Mouse (Mus musculus) forebrain, embryonic 14.5 days (tissue): ENCODE measurements around the gene Tifab. TPM values are rescaled to one million over a fixed set of nuclear protein-coding genes. Genes with fewer than 3 reads are reported as not detected.

Source experiments
- ATAC-seq: fragments of 200-750 bp; cut with Nextera tagmentation; 2 replicates; pipeline ENCODE4 v1.8.0; 2017; ENCODE audit warnings: mild to moderate bottlenecking, moderate library complexity
- DNase-seq: peaks from one replicate; pipeline ENCODE4 v3.0.0-alpha.2; 2015; ENCODE audit warnings: low spot score
- H3K27ac ChIP-seq: fragments of 300-500 bp; sonication (generic); 2 replicates; pipeline ENCODE4 v1.5.1; 2014; ENCODE audit warnings: low read depth, mild to moderate bottlenecking, control low read depth, low read length, moderate library complexity
- H3K27me3 ChIP-seq: fragments of 300-500 bp; sonication (generic); replicated peaks from 2 replicates; pipeline ENCODE4 v1.6.1; 2014; ENCODE audit warnings: low read length, control low read depth, mixed read lengths; ENCODE audit not compliant: control insufficient read depth, insufficient read depth
- H3K36me3 ChIP-seq: fragments of 300-500 bp; sonication (generic); 2 replicates; pipeline ENCODE4 v1.6.1; 2014; ENCODE audit warnings: low read length, control low read depth; ENCODE audit not compliant: control insufficient read depth, insufficient read depth
- H3K4me1 ChIP-seq: fragments of 300-500 bp; sonication (generic); 2 replicates; pipeline ENCODE4 v1.6.1; 2014; ENCODE audit warnings: antibody characterized with exemption, low read length, control low read depth; ENCODE audit not compliant: control insufficient read depth, insufficient read depth
- H3K4me2 ChIP-seq: fragments of 300-500 bp; sonication (generic); 2 replicates; pipeline ENCODE4 v1.6.1; 2014; ENCODE audit warnings: mild to moderate bottlenecking, control low read depth, low read length
- H3K4me3 ChIP-seq: fragments of 300-500 bp; sonication (generic); 2 replicates; pipeline ENCODE4 v1.5.1; 2014; ENCODE audit warnings: low read depth, low read length, control low read depth
- H3K9ac ChIP-seq: fragments of 300-500 bp; sonication (generic); 2 replicates; pipeline ENCODE4 v1.6.1; 2014; ENCODE audit warnings: mild to moderate bottlenecking, low read length, control low read depth, moderate library complexity
- H3K9me3 ChIP-seq: fragments of 300-500 bp; sonication (generic); replicated peaks from 2 replicates; pipeline ENCODE4 v1.6.1; 2016; ENCODE audit warnings: low read length, control low read depth, mixed read lengths; ENCODE audit not compliant: control insufficient read depth
- WGBS: fragments of 180-500 bp; shearing (Covaris S2); extraction: QIAGEN DNeasy Blood & Tissue Kit; methylation state at CpG from one replicate; pipeline ENCODE4 v1.1.7; 2014; 5-methylcytosine and 5-hydroxymethylcytosine counted together
- polyA plus RNA-seq: library from polyadenylated mRNA; unstranded; fragments of >200 nt; fragmentation: Nextera tagmentation; extraction: Ambion mirVana; gene quantifications from 2 replicates; pipeline ENCODE4 v1.2.1, GENCODE M21; 2014

The Tifab gene
- polyA plus RNA-seq, 1 experiment from 2014 or later, result 0.58 TPM

- H3K4me1 ChIP-seq, result peaks cover 12% of the 10 kb centered on the region
- H3K27me3 ChIP-seq, result no peaks in the 10 kb centered on the region
- H3K4me2 ChIP-seq, result peak within 1 kb of the TSS; percentile 88
- peak within 1 kb of the TSS; percentile 85 for H3K27ac ChIP-seq
- H3K9me3 ChIP-seq, result no peaks in the 10 kb centered on the region
- 74% methylated on average over 2 of the region's 2 CpGs for WGBS
- peaks cover 5% of the 10 kb centered on the region; the same call in 1 of the 2 replicates for H3K36me3 ChIP-seq
- ATAC-seq (no peak), DNase-seq (no peak)
- H3K9ac ChIP-seq, result peak within 1 kb of the TSS; percentile 95
- peak within 1 kb of the TSS; percentile 96 for H3K4me3 ChIP-seq
Measured at GRCm38 (mm10) chr13:56136200-56136599, 42.5 kb downstream of the Tifab start, which contains the start of gene H2afy. Gene H2afy (minus strand): TSS chr13:56136361.

- H3K9ac ChIP-seq, result peak overlapping the region; percentile 95
- peak overlapping the region; percentile 85 for H3K27ac ChIP-seq
- H3K4me3 ChIP-seq, result peak overlapping the region; percentile 96
- no peaks in the 10 kb centered on the region for H3K27me3 ChIP-seq
- H3K4me1 ChIP-seq, result peaks cover 12% of the 10 kb centered on the region
- peak; percentile 89 for ATAC-seq
- 1% methylated on average over 57 of the region's 89 CpGs for WGBS
- H3K9me3 ChIP-seq, result no peaks in the 10 kb centered on the region
- peak; percentile 86 for DNase-seq
- peaks cover 9% of the 10 kb centered on the region; the same call in 1 of the 2 replicates for H3K36me3 ChIP-seq
- peak overlapping the region; percentile 88 for H3K4me2 ChIP-seq
Measured at GRCm38 (mm10) chr13:56135231-56136052, 43.2 kb downstream of the Tifab start.

DNA sequence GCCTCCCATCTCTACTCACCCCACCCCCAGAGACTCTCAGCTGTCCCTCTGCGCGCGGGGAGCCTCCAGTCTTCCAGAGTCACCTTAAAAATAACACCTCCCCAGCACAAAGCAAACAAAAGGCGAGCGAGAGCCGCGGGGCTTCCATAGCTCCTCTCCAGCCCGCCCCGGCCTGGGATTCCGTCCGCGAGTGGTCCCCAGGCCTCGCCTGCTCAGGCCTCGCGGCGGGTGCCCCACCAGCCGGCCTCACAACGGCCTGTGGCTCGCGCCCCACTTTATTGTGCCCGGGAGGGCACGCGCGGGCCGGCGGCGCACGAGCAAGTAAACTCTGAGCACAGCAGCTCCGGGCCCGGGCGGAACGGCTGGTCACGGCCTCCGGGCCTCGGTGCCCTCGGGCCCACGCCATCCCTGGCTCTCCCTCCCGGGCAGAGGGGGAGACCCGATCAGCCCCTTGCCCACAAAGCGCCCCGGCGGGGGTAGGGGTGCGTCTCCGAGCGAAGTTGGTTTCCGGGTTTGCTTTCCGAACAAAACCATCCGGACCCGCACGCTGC is 44.0 kb downstream of the Tifab start:
- Histone ChIP-seq H3K36me3 (peaks cover 13% of the 10 kb centered on the region; the same call in 1 of the 2 replicates), H3K4me3 (peak overlapping the region; percentile 96), H3K9me3 (no peaks in the 10 kb centered on the region), H3K4me1 (peaks cover 12% of the 10 kb centered on the region), H3K9ac (peak overlapping the region; percentile 95), H3K27me3 (no peaks in the 10 kb centered on the region), H3K27ac (peak overlapping the region; percentile 85), H3K4me2 (peak overlapping the region; percentile 88)
- WGBS, result under 1% methylated on average over 49 of the region's 50 CpGs
- DNase-seq (peak; percentile 41), ATAC-seq (peak; percentile 63)

DNA sequence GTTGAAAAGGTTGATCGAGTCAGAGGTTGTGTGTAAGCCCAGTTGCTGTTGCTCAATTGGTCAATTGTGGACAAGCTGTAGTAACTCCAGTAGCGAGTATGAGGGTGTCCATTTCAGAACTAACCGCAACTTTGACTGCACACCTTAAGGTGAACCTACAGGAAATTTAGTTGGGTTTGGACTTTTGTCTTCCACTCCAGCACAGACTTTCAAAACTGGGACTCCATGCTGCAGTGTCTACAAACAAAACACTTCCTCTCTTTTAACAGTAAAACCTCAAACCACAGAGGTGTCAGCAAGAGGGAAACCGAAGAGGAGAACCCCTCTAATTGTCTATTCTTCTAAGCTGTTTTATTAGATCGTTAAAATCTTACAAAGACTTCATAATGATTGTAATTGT is 44.7 kb downstream of the Tifab start:
- H3K27ac ChIP-seq, result no peak overlapping the region
- H3K9me3 ChIP-seq, result no peaks in the 10 kb centered on the region
- 38% methylated on average over 5 of the region's 5 CpGs for WGBS
- no peaks in the 10 kb centered on the region for H3K27me3 ChIP-seq
- no peak for DNase-seq
- H3K4me3 ChIP-seq, result peak overlapping the region; percentile 96
- peak overlapping the region; percentile 95 for H3K9ac ChIP-seq
- H3K4me2 ChIP-seq, result peak overlapping the region; percentile 88
- peaks cover 12% of the 10 kb centered on the region for H3K4me1 ChIP-seq
- ATAC-seq, result no peak
- peaks cover 15% of the 10 kb centered on the region; the same call in 1 of the 2 replicates for H3K36me3 ChIP-seq

- Histone ChIP-seq H3K27ac (no peak overlapping the region), H3K4me2 (no peak overlapping the region), H3K27me3 (no peaks in the 10 kb centered on the region), H3K9ac (no peak overlapping the region), H3K9me3 (no peaks in the 10 kb centered on the region), H3K4me1 (peaks cover 12% of the 10 kb centered on the region), H3K4me3 (no peak overlapping the region), H3K36me3 (peaks cover 21% of the 10 kb centered on the region)
- DNase-seq, result no peak
- 91% methylated on average over 7 of the region's 7 CpGs for WGBS
- no peak for ATAC-seq
Measured at GRCm38 (mm10) chr13:56132941-56133340, 45.7 kb downstream of the Tifab start.

- DNase-seq (no peak), ATAC-seq (no peak)
- Histone ChIP-seq H3K36me3 (peaks cover 27% of the 10 kb centered on the region), H3K4me3 (no peak overlapping the region), H3K27ac (no peak overlapping the region), H3K9ac (no peak overlapping the region), H3K27me3 (no peaks in the 10 kb centered on the region), H3K9me3 (no peaks in the 10 kb centered on the region), H3K4me2 (no peak overlapping the region), H3K4me1 (peaks cover 12% of the 10 kb centered on the region)
- 90% methylated on average over 11 of the region's 11 CpGs for WGBS
Measured at GRCm38 (mm10) chr13:56132326-56132936, 46.3 kb downstream of the Tifab start.

- peaks cover 45% of the 10 kb centered on the region for H3K36me3 ChIP-seq
- WGBS, result 89% methylated on average over 8 of the region's 8 CpGs
Measured at GRCm38 (mm10) chr13:56130544-56130943, 48.1 kb downstream of the Tifab start.

DNA sequence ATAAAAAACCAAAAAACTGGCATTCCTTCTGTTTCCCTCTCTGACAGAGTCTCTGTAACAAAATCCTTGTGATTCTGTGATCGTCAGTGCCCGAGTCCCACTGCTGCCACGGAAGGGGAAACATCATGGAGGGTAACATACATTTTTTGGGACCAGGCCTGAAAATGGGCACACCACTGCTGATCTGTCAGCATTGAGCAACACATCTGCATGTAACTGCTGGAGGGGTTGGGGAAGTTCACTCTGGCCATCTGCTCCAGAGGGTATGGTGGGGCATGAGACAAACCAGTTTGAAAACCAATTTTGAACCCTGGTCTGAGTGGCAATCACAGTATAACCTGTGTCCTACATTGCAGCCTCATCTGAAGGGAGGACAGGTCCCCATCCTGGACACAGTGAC is 49.1 kb downstream of the Tifab start:
- Histone ChIP-seq H3K4me2 (no peak overlapping the region), H3K9me3 (no peaks in the 10 kb centered on the region), H3K9ac (no peak overlapping the region), H3K4me1 (peaks cover 11% of the 10 kb centered on the region), H3K27me3 (no peaks in the 10 kb centered on the region), H3K27ac (no peak overlapping the region), H3K4me3 (no peak overlapping the region), H3K36me3 (peaks cover 55% of the 10 kb centered on the region)
- ATAC-seq, result no peak
- DNase-seq, result no peak
- 94% methylated on average over 3 of the region's 3 CpGs for WGBS

More at GRCm38 (mm10) chr13:56130544-56130943, 48.1 kb downstream of the Tifab start:
- no peak overlapping the region for H3K4me3 ChIP-seq
- H3K9ac ChIP-seq, result no peak overlapping the region
- H3K27me3 ChIP-seq, result no peaks in the 10 kb centered on the region
- H3K4me1 ChIP-seq, result peaks cover 12% of the 10 kb centered on the region
- no peak overlapping the region for H3K4me2 ChIP-seq
- H3K9me3 ChIP-seq, result no peaks in the 10 kb centered on the region
- DNase-seq, result no peak
- no peak overlapping the region for H3K27ac ChIP-seq
- ATAC-seq, result no peak
